Mouse (Mus musculus) liver, embryonic 15.5 days (tissue): ENCODE results near the gene Tsen54. TPM values are rescaled to one million over a fixed set of nuclear protein-coding genes. Genes with fewer than 3 reads are reported as not detected.

Source experiments
- ATAC-seq: fragments of 200-750 bp; cut with Nextera tagmentation; 2 replicates; pipeline ENCODE4 v1.8.0; 2017; ENCODE audit warnings: moderate number of reproducible peaks, mild to moderate bottlenecking, moderate library complexity; ENCODE audit not compliant: insufficient read depth
- H3K27ac ChIP-seq: fragments of 300-500 bp; sonication (generic); replicated peaks from 2 replicates; pipeline ENCODE4 v1.5.1; 2015; ENCODE audit warnings: mild to moderate bottlenecking, inconsistent platforms
- H3K27me3 ChIP-seq: fragments of 300-500 bp; sonication (generic); 2 replicates; pipeline ENCODE4 v1.6.1; 2015; ENCODE audit warnings: mild to moderate bottlenecking, inconsistent platforms
- H3K36me3 ChIP-seq: fragments of 300-500 bp; sonication (generic); replicated peaks from 2 replicates; pipeline ENCODE4 v1.6.1; 2015; ENCODE audit warnings: moderate library complexity, mild to moderate bottlenecking, inconsistent platforms
- H3K4me1 ChIP-seq: fragments of 300-500 bp; sonication (generic); replicated peaks from 2 replicates; pipeline ENCODE4 v1.6.1; 2015; ENCODE audit warnings: inconsistent platforms
- H3K4me2 ChIP-seq: fragments of 300-500 bp; sonication (generic); 2 replicates; pipeline ENCODE4 v1.6.1; 2015; ENCODE audit warnings: moderate library complexity, mild to moderate bottlenecking, inconsistent platforms
- H3K4me3 ChIP-seq: fragments of 300-500 bp; sonication (generic); replicated peaks from 2 replicates; pipeline ENCODE4 v1.5.1; 2015; ENCODE audit warnings: mild to moderate bottlenecking, inconsistent platforms
- H3K9ac ChIP-seq: fragments of 300-500 bp; sonication (generic); 2 replicates; pipeline ENCODE4 v1.6.1; 2015; ENCODE audit warnings: moderate library complexity, mild to moderate bottlenecking, inconsistent platforms
- H3K9me3 ChIP-seq: fragments of 300-500 bp; sonication (generic); replicated peaks from 2 replicates; pipeline ENCODE4 v1.6.1; 2016; ENCODE audit warnings: inconsistent platforms
- WGBS: fragments of 180-500 bp; shearing (Covaris S2); methylation state at CpG from one replicate; pipeline ENCODE4 v1.1.7; 2015; ENCODE audit warnings: mixed read lengths; ENCODE audit not compliant: insufficient replicate concordance; 5-methylcytosine and 5-hydroxymethylcytosine counted together
- polyA plus RNA-seq: library from polyadenylated mRNA; unstranded; fragments of >200 nt; fragmentation: Nextera tagmentation; extraction: Ambion mirVana; gene quantifications from 2 replicates; pipeline ENCODE4 v1.2.1, GENCODE M21; 2015

Tsen54 gene
- polyA plus RNA-seq, 1 experiment from 2014 or later, result 13.7 TPM

GRCm38 (mm10) chr11:115812533-115813420, 1.7 kb upstream of the Tsen54 start:
- 10% methylated on average over 28 of the region's 28 CpGs for WGBS
- Histone ChIP-seq H3K4me3 (peak overlapping the region; percentile 80), H3K27me3 (no peaks in the 10 kb centered on the region), H3K4me2 (peak overlapping the region; percentile 100), H3K4me1 (peaks cover 81% of the 10 kb centered on the region), H3K9me3 (no peaks in the 10 kb centered on the region), H3K27ac (peak overlapping the region; percentile 83), H3K36me3 (peaks cover 29% of the 10 kb centered on the region), H3K9ac (peak overlapping the region; percentile 79)
- ATAC-seq, result peak; percentile 2

DNA sequence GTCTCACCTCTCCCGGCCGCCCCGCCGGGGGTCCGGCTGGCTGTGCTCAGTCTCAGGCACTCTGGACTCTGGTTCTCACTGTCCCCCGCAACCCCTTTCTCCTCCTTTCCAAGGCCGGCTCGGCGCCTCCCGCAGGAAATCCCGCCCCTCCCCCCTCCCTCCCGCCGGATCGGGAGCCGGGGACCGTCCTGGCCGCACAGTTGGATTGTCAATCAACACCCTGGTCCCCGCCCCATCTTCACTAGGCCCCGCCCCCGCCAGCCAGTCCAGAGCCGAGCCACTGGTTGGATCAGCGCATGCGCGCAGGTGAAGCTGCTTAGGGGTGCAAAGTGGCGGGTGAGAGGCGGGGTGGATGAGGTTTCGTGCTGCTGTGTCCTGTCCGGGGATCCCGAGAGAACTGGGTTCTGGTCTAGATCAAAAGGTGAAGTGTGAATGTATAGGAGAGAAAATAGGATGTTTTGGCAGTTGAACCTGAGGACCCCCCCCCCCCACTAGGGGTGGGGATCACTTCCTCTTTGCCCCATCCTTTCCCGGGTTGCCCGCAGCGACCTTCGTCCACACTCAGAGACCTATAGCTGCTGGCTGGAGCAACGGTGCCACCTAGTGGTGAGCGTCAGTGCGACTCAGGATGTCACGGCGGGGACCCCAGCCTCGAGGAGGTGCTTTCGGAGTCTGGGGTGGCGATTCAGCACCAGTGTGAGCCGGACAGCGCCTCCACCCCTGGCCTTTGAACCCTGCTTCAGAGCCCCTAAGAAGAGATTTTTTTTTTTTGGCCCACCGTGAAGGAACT, 822 bp upstream of the Tsen54 start, which contains the start of gene Caskin2:
TSS of gene Caskin2 (minus strand) at position 133 of the 790 bp plus-strand sequence.
- Histone ChIP-seq H3K4me3 (peak within 1 kb of the TSS; percentile 80), H3K27me3 (no peaks in the 10 kb centered on the region), H3K4me2 (peak within 1 kb of the TSS; percentile 100), H3K27ac (peak within 1 kb of the TSS; percentile 83), H3K9me3 (no peaks in the 10 kb centered on the region), H3K9ac (peak within 1 kb of the TSS; percentile 79), H3K4me1 (peaks cover 72% of the 10 kb centered on the region), H3K36me3 (peaks cover 33% of the 10 kb centered on the region)
- WGBS, result under 1% methylated on average over 44 of the region's 44 CpGs
- ATAC-seq, result peak; percentile 90

- no peaks in the 10 kb centered on the region for H3K9me3 ChIP-seq
- no peak overlapping the region for H3K27ac ChIP-seq
- H3K4me3 ChIP-seq, result no peak overlapping the region
- H3K4me1 ChIP-seq, result peaks cover 36% of the 10 kb centered on the region
- no peak overlapping the region for H3K4me2 ChIP-seq
- H3K27me3 ChIP-seq, result no peaks in the 10 kb centered on the region
- no peak for ATAC-seq
- WGBS, result 81% methylated on average over 5 of the region's 5 CpGs
- peaks cover 32% of the 10 kb centered on the region for H3K36me3 ChIP-seq
- no peak overlapping the region for H3K9ac ChIP-seq
Observed at GRCm38 (mm10) chr11:115817331-115817730, 2.8 kb downstream of the Tsen54 start.

DNA sequence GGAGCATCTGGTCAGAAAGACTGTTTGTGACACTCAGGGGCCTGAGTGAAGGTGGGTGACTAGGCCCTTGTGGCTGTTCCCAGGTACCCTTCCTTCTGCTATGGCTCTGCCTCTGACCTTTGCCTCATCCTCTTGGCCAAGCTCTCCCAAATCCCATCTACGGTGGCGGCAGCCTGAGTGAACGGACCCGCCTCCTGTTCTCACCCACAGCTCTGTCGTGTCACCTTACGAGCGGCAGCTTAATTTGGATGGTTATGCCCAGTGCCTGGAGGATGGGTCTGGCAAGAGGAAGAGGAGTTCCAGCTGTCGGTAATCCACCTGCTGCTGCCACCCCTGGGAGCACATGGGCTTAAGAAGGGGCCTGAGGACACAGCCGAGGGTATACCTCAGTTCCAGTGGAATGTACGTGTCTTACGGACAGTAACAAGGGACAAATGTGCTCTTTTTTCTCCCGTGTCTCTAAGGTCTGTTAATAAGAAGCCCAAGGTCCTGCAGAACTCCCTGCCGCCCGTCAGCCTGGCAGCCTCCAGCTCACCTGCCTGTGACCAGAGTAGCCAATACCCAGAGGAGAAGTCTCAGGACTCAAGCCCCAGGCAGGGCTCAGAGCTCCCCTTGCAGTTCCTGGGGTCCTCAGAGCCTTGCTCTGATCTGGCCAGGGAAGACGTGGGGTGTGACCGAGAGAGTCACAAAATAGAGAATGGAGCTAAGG, 5.5 kb downstream of the Tsen54 start:
- Histone ChIP-seq H3K9ac (no peak overlapping the region), H3K27me3 (peaks cover 7% of the 10 kb centered on the region; the same call in 1 of the 2 replicates), H3K4me2 (no peak overlapping the region), H3K9me3 (no peaks in the 10 kb centered on the region), H3K27ac (no peak overlapping the region), H3K4me3 (no peak overlapping the region), H3K4me1 (peaks cover 35% of the 10 kb centered on the region), H3K36me3 (peaks cover 36% of the 10 kb centered on the region)
- no peak for ATAC-seq
- 81% methylated on average over 16 of the region's 16 CpGs for WGBS

GRCm38 (mm10) chr11:115821001-115821400, 6.5 kb downstream of the Tsen54 start:
- Histone ChIP-seq H3K27me3 (peaks cover 10% of the 10 kb centered on the region), H3K4me2 (no peak overlapping the region), H3K9ac (no peak overlapping the region), H3K27ac (no peak overlapping the region), H3K36me3 (peaks cover 36% of the 10 kb centered on the region), H3K4me1 (peaks cover 34% of the 10 kb centered on the region), H3K9me3 (no peaks in the 10 kb centered on the region), H3K4me3 (no peak overlapping the region)
- ATAC-seq, result no peak
- WGBS, result 58% methylated on average over 4 of the region's 4 CpGs

DNA sequence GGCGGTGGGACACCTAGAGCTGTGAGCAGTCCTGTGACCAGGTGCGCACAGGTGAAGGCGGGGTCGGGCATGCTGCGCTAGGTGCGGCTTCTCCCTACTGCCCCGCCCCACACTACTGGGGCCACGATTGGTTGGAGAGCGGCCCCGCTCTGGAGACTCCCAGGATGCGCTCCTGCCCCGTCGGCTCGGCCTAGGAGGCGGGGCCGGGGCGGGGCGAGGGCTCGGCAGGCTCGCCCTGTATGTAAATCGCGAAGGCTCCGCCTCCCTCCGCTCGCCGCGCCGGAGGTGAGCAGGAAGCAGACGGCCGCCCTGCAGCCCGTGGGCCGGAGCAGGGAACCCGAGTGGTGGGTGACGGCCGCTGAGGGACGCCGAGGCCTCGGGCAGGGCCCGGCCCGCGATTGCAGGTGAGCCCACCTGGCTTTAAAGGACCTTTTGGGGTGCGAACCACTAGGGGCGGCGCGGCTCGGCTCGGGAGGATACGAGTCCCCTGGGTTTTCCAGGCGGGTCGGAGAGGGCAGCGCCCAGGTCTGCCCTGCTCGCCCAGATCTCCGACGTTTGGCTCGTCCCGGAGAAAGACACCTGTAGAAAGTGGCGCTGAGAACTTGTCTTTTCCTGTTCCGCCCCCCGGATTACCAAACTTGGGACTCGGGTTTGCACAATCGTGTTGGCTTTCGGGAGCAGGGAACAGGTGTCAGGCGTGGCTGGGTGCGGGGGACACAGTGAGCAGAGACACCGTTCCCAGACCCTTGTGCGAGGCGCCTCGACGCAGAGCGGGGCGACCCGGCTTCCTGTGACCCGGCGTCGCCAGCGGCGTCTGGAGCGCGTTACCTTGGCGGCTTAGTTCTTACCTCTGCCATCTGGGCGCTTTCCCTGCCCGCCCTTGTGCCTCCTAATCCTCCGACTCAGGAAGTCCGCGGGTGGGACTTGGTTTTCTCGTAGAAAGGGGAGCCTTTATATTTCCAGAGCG, 9.5 kb downstream of the Tsen54 start, which contains the start of gene Llgl2:
TSS of gene Llgl2 (plus strand) at position 276 of the 967 bp plus-strand sequence.
- H3K9ac ChIP-seq, result peak within 1 kb of the TSS; percentile 76
- under 1% methylated on average over 87 of the region's 87 CpGs for WGBS

DNA sequence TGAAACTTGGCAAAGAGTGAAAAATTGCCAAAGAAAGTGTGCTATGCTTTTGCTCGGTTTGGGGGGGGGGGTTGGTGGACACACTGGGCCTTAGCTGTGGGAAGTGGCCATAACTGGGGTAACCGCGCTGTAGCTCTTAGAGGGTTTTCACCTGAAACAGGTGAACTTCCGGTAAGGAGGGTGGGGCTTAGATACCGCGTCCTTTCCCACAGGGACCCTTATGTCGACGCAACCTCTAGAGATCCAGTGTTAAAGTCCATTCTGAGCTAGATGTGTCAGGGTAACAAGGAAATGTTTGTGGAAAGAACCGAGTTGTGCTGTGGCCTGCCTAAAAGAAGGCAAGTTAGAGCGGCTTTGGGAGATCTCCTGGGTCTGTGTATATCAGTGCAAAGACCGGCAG, 10.3 kb downstream of the Tsen54 start:
- H3K9ac ChIP-seq, result peak overlapping the region; percentile 76
- no peak for ATAC-seq
- 0 out of 2 replicates have a peak overlapping the region, but pooled peaks have one; percentile 74 for H3K27ac ChIP-seq
- H3K36me3 ChIP-seq, result peaks cover 16% of the 10 kb centered on the region
- 23% methylated on average over 11 of the region's 11 CpGs for WGBS
- H3K4me2 ChIP-seq, result peak overlapping the region; percentile 99
- peak overlapping the region; percentile 75 for H3K4me3 ChIP-seq
- no peaks in the 10 kb centered on the region for H3K9me3 ChIP-seq
- peaks cover 53% of the 10 kb centered on the region for H3K4me1 ChIP-seq
- peaks cover 22% of the 10 kb centered on the region for H3K27me3 ChIP-seq

More for the DNA sequence above, 9.5 kb downstream of the Tsen54 start, which contains the start of gene Llgl2:
- H3K9me3 ChIP-seq, result no peaks in the 10 kb centered on the region
- ATAC-seq, result peak; percentile 96
- H3K27ac ChIP-seq, result peak within 1 kb of the TSS; percentile 74
- H3K36me3 ChIP-seq, result peaks cover 18% of the 10 kb centered on the region
- H3K4me3 ChIP-seq, result peak within 1 kb of the TSS; percentile 75
- peak within 1 kb of the TSS; percentile 99 for H3K4me2 ChIP-seq
- H3K27me3 ChIP-seq, result peaks cover 22% of the 10 kb centered on the region
- H3K4me1 ChIP-seq, result peaks cover 46% of the 10 kb centered on the region

DNA sequence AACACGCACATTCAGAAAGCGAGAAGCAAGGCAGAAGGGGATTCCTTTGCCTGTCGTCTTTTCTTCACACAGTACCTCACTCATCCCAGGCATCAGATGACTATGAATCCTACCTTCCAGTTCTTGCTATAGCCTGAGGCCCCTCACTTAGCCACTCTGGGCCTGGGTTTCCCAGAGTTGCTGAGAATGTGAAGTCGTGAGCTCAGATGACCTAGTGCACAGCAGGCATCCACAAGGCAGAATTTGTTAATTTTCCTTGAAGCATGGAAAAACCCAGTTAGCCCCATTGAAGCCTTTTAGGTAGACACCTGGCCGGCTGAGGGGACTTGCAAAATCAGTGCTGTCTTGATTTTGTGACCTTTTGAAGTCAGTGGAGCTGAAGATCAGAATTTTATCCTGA, 12.0 kb downstream of the Tsen54 start:
- Histone ChIP-seq H3K4me2 (no peak overlapping the region), H3K27me3 (peaks cover 22% of the 10 kb centered on the region), H3K36me3 (0 out of 2 replicates have a peak, but pooled peaks cover 8% of the 10 kb centered on the region), H3K4me1 (peaks cover 70% of the 10 kb centered on the region), H3K9me3 (no peaks in the 10 kb centered on the region), H3K9ac (no peak overlapping the region), H3K27ac (no peak overlapping the region), H3K4me3 (no peak overlapping the region)
- no peak for ATAC-seq
- WGBS, result 65% methylated on average over 5 of the region's 5 CpGs

DNA sequence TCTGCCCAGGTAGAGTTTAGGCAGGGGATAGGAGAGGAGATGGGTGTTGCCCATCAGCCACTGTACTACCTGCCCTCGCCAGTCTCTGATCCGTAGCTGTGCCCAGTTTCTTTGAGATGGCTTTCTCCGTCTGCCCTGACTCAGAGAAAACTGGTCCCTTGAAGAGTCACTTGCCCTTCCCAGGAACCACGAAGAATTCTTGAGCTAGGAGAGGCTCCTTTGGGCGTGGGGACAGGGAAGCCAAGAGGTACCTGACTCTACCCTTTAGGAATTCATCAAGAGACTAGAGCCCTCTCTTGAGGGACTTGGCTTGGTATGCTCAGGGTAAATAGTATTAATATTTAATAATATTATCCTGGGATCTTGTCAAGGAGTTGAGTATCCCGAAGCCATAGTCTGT, 13.1 kb downstream of the Tsen54 start:
- Histone ChIP-seq H3K9me3 (no peaks in the 10 kb centered on the region), H3K4me1 (peaks cover 81% of the 10 kb centered on the region), H3K36me3 (0 out of 2 replicates have a peak, but pooled peaks cover 1% of the 10 kb centered on the region), H3K27ac (no peak overlapping the region), H3K4me2 (no peak overlapping the region), H3K9ac (no peak overlapping the region), H3K27me3 (peaks cover 22% of the 10 kb centered on the region), H3K4me3 (no peak overlapping the region)
- 66% methylated on average over 6 of the region's 6 CpGs for WGBS
- no peak for ATAC-seq

- Histone ChIP-seq H3K27ac (no peak overlapping the region), H3K4me3 (no peak overlapping the region), H3K9me3 (no peaks in the 10 kb centered on the region), H3K4me1 (peaks cover 84% of the 10 kb centered on the region), H3K27me3 (peaks cover 22% of the 10 kb centered on the region), H3K36me3 (no peaks in the 10 kb centered on the region), H3K4me2 (no peak overlapping the region), H3K9ac (no peak overlapping the region)
- 45% methylated on average over 4 of the region's 4 CpGs for WGBS
- ATAC-seq, result no peak
Observed at GRCm38 (mm10) chr11:115829036-115829435, 14.5 kb downstream of the Tsen54 start.
